Mouse (Mus musculus) bone marrow macrophage, adult 2 months (primary cell): ENCODE results near the gene Hsf5. TPM values are rescaled to one million over a fixed set of nuclear protein-coding genes. Genes with fewer than 3 reads are reported as not detected.

Experiments
- H3K27ac ChIP-seq: 2 replicates; pipeline ENCODE4 v1.5.1; 2012; ENCODE audit warnings: low read depth, low read length; ENCODE audit not compliant: insufficient read depth
- H3K4me1 ChIP-seq: 2 replicates; pipeline ENCODE4 v1.6.1; 2012; ENCODE audit warnings: low read length; ENCODE audit not compliant: control insufficient read depth, insufficient read depth
- H3K4me3 ChIP-seq: 2 replicates; pipeline ENCODE4 v1.5.1; 2012; ENCODE audit warnings: mild to moderate bottlenecking, low read length, moderate library complexity; ENCODE audit not compliant: insufficient read depth
- CTCF ChIP-seq: IDR thresholded peaks from 2 replicates; pipeline ENCODE4 v1.5.1; 2012; ENCODE audit warnings: low read depth, mild to moderate bottlenecking, low read length, moderate library complexity
- POLR2A ChIP-seq: IDR thresholded peaks from 2 replicates; pipeline ENCODE4 v1.6.1; 2012; ENCODE audit warnings: mild to moderate bottlenecking, low read depth, low read length, borderline replicate concordance
- polyA plus RNA-seq: library from polyadenylated mRNA; stranded (reverse); fragments of >200 nt; gene quantifications from 2 replicates; pipeline ENCODE4 v1.2.4, GENCODE M21; 2012; ENCODE audit not compliant: missing spikeins, insufficient read depth, insufficient read length

The Hsf5 gene
- polyA plus RNA-seq, 1 experiment: not detected

- peak within 1 kb of the TSS; percentile 89 for H3K4me3 ChIP-seq
- TF ChIP-seq CTCF (no peak), POLR2A (peak; percentile 94)
- H3K4me1 ChIP-seq: peaks cover 22% of the 10 kb centered on the region
- H3K27ac ChIP-seq: peak within 1 kb of the TSS; percentile 86
These were observed 25.2 kb upstream of the Hsf5 start, which contains the start of gene Mtmr4 for GRCm38 (mm10) chr11:87591526-87592353. TSS of gene Mtmr4 (plus strand) at chr11:87592162.

GRCm38 (mm10) chr11:87592354-87592695 lies 24.6 kb upstream of the Hsf5 start:
- Histone ChIP-seq H3K4me1 (peaks cover 25% of the 10 kb centered on the region), H3K27ac (peak overlapping the region; percentile 71), H3K4me3 (peak overlapping the region; percentile 89)
- TF ChIP-seq POLR2A: no peak
- TF ChIP-seq CTCF: no peak; the same call in 1 of the 2 replicates

DNA sequence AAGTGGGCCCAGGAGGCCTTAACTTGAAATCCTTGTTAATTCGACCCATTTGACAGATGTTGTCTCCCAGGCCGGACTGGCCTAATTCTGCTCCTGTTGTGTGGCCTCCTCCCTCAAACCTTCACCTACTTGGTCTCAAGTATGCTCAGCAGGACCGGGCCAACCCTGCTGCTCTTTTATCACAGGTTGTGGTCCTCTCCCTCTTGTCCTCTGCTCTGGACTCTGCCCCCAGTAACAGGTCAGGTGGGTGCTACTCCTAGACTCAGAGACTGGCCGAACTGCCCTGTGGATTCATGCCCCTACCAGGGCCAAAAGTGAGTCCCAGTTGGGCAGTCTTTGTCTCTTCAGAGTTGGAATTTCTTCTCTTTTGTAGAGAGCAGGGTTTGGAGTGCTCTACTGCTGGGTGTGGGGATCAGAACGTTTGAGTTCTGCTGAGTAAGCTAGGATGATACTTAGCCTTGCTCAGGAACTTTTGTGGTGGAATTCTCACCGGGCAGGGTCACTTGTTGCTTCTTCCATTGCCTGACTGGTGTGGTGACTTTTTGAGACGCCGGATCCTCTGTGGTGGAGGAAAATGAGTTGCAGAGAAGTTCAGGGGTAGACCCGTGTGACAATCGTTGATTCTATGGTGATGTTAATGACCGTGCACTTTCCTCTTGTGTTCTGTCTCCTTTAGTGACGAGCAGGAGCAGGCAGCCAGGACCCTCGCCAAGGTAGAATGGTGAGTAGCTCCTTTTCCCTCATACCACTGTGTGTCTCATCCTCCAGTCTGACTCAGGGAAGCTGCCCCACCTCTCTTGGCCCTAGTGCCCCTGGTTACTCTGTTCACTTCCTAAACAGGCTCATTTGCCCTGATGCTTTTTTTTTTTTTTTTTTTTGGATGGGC lies 24.0 kb upstream of the Hsf5 start:
- Histone ChIP-seq H3K4me3 (peak overlapping the region; percentile 89), H3K27ac (peak overlapping the region; percentile 71), H3K4me1 (peaks cover 25% of the 10 kb centered on the region)
- TF ChIP-seq POLR2A (no peak), CTCF (no peak)

DNA sequence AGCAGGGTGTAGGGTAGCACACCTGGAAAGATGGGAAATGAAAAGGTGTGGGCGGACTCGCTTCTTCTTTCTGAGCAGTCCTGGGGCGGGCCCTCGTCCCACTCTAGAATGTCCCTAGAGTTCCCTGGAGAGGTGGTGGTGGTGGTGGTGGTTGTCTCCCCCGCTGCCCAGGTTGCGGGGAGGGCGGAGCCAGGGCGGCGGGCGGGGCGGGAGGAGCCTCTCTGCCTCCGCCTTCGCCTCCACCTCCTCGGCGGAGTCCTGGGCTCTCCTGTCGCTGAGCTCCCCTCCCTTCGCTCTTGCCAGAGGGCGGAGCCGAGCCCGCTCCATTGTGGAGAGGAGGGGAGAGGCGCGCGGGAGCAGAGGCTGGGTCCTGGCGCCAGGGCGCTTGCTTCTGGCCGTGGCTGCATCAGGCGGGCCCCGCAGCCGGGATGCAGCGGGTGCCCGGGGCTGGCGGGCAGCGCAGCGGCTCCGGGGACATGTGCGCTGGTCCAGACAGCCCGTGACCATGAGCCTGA lies 21.6 kb upstream of the Hsf5 start:
- Histone ChIP-seq H3K4me3 (peak overlapping the region; percentile 65), H3K27ac (no peak overlapping the region), H3K4me1 (peaks cover 22% of the 10 kb centered on the region)
- TF ChIP-seq POLR2A (no peak), CTCF (no peak)

DNA sequence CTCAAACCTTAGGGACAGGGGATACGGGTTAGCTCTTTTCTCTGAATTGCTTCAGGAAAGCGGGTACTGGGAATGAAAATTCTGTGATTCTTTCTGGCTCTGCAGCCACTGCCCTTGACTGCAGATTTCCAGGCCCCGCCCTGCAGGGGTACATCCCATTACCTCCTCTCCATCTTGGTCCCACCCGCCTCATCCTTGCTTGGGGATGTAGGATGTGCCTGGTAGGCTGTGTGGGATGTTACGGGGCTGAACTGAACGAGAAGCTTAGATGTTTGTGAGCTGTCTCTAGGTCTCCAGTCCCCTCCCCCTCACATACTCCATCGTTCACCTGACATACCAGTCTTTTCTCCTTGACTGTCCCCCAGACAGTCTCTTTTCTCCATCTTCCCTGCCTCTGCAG lies 21.0 kb upstream of the Hsf5 start:
- Histone ChIP-seq H3K4me1 (peaks cover 22% of the 10 kb centered on the region), H3K27ac (no peak overlapping the region), H3K4me3 (peak overlapping the region; percentile 65)
- TF ChIP-seq POLR2A (no peak), CTCF (no peak)

DNA sequence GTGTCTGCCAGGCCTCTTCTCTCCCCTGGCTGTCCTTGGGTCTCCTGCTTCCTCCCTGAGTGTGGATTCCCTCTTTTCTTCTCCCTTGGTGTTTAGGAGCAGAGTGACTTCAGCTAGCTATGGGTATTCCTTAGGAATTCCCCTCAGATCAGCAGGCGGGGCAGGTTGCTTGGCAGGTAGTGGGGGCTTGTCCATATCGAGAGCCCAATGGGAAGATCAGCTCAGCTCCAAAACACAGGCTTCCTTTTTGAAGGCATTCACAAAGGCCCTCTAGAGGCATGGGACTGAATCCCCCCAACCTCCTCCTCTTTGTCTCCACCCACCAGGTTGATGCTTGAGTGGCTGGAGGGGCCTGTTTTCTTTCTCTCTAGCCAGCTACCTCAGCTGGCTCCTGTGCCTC lies 20.5 kb upstream of the Hsf5 start:
- no peak overlapping the region for H3K27ac ChIP-seq
- TF ChIP-seq POLR2A (no peak), CTCF (no peak)
- H3K4me1 ChIP-seq: peaks cover 22% of the 10 kb centered on the region
- H3K4me3 ChIP-seq: no peak overlapping the region

GRCm38 (mm10) chr11:87597061-87597460 lies 19.9 kb upstream of the Hsf5 start:
- TF ChIP-seq POLR2A (no peak), CTCF (no peak)
- Histone ChIP-seq H3K27ac (no peak overlapping the region), H3K4me3 (no peak overlapping the region), H3K4me1 (peaks cover 22% of the 10 kb centered on the region)

DNA sequence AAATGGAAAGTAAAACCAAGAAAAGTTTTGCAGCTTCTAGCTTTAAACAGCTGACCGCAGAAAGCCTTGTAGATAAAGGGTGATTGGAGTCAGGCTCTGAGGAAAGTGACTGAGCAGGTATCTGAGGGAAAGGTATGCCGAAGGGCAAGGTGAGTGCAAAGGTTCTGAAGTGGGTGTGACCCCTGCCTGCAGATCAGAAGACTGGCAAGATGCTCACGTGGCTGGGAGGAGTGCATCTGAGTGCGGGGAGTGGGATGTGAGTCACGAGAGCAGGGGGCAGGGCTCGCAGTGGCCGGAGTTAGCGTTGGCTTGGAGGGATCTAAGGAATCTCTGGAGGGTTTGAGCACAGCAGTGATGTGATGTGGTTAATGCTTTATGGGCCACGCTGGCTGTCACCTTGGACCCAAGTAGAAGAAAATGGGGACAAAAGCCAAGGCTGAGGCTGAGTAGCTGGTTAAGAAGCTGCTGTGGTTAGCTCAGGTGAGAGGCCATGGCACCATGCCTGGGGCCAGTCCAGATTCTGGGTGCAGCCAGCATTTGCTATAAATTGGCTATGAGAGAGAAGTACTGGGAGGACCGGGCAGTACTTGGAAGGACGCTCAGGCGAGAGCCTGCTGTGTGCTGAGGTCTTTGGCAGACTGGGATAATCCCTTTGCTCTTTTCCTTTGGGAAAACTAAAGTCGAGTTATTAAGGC lies 17.4 kb upstream of the Hsf5 start:
- no peak for TF ChIP-seq CTCF
- no peak for TF ChIP-seq POLR2A
- H3K4me1 ChIP-seq: peaks cover 27% of the 10 kb centered on the region
- H3K4me3 ChIP-seq: no peak overlapping the region
- H3K27ac ChIP-seq: no peak overlapping the region

DNA sequence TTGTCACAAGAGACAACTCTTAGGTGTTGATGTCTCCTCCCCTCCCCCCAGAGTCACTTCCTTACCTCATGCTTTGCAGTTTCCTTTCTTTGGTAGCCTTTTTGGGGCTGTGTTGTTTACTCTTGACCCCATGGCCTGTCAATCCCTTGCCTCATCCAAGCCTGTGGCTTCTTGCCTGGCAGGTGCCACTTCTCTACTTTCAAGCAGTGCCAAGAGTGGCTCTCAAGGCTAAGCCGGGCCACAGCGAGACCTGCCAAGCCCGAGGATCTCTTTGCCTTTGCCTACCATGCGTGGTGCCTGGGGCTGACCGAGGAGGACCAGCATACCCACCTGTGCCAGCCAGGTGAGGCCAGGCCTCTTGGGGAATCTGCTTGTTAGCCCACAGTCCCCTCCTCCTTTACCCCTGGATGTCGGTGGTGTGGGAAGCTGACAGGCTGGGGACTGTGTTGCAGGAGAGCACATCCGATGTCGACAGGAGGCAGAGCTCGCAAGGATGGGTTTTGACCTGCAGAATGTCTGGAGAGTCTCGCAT lies 16.6 kb upstream of the Hsf5 start:
- no peak for TF ChIP-seq CTCF
- TF ChIP-seq POLR2A: no peak
- Histone ChIP-seq H3K27ac (no peak overlapping the region), H3K4me1 (peaks cover 23% of the 10 kb centered on the region), H3K4me3 (no peak overlapping the region)
